Mouse (Mus musculus) layer of hippocampus, adult 11-12 months (tissue): ENCODE results near the gene Tbce.
"Not testable (repeated sequence)": the region's sequence is repeated elsewhere in the genome, so short reads cannot be mapped to it uniquely, and the experiment has no call there.

ENCODE experiments used
- DNase-seq: peaks from one replicate; pipeline ENCODE4 v3.0.0; 2022; ENCODE audit warnings: low spot score

The Tbce gene

DNA sequence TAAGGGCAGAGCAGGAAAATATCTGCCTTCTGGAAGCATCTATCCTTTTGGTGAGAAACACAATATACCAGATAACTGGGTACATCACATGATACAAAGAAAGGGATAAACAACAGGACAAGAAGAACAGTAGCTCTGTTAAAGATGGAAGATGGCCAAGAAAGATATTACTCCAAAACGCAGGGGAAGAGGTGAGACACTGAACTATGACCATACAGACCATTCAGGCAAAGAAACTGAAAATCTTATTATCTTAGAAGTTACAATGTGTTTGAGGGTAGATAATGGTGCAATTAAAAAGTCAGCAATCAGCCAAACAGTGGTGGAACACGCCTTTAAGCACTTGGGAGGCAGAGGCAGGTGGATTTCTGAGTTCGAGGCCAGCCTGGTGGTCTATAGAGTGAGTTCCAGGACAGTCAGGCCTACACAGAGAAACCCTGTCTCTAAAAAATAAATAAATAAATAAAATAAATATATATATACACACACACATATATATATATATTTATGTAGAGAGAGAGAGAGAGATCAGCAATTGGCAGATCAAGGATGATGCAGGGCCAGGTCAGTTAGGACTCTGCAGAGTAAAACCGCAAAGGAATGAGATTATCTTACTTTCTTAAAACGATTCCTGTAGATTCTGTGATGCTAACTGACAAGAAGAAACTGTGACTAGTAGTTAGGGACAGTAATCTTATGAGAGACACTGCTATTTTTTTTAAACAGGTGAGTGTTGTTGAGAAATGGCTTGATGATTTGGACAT, 5.9 kb downstream of the Tbce start:
- no peak for DNase-seq

DNA sequence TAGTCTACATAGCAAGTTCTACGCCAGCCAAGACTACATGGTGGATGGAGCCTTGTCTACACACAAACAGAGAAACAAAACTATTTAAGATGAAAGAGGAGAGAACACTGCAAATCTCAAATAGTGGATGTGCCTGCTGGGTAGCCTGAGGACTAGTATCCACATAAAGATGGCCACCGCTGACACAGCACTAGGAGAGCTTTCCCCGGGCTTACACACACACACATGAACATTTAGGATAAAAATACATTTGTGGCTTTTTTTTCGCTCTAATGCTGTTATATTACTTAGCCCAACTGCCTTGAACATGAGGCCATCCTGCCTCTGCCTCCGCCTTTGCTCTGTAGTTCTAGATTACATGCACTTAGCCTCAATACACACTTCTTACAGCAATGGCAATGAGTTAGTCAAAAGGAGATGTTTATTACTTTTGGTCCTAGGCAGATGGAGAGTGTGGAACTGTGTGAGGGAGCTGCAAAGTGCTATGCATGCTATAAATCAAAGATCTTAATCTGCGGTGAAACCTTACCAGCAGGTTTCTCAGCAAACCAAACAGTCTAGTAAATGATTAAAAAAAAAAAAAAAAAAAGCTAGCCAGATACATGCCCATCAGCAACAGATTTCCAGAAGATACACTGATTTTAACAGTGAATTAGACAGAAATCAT, 13.2 kb downstream of the Tbce start:
- no peak for DNase-seq

DNA sequence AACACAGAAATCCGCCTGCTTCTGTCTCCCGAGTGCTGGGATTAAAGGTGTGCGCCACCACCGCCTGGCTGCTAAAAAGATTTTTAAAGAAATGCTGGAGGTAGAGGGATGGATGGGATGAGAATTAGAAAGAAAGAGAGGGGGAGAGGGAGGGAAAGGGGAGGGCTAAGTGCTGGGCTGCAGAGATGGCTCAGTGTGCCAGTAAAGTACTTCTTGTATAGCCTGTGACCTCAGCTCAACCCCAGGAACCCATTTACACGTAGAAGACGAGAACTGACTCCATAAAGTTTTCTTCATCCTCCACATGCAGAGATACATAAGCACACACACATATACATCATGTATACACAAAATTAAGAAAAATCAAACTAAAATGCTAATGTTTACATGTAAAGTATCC, 13.9 kb downstream of the Tbce start:
- DNase-seq: no peak

- not testable (repeated sequence) for DNase-seq
These were observed 18.0 kb downstream of the Tbce start for GRCm38 (mm10) chr13:14021417-14021816.

DNA sequence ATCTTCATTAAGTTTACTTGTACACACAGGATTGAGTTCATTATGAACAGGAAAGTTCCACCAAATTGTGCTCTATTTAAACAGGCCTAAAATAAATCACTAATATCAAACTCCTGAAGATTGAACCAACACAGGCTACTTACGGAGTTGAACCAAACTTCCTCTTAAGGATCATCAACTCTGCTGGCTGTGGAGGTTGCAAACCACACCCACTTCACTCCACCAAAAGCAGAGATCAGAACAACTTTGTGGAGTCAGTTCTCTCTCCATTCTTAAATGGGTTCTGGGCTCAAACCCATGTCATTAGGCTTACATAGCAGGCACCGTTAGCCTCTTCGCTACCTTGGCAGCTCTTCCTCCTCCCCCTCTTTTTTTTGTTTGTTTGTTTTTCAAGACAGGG, 20.6 kb downstream of the Tbce start:
- no peak for DNase-seq

- DNase-seq: no peak
These were observed 21.2 kb downstream of the Tbce start for GRCm38 (mm10) chr13:14018283-14018682.

GRCm38 (mm10) chr13:14015609-14016008, 23.8 kb downstream of the Tbce start:
- no peak for DNase-seq

DNA sequence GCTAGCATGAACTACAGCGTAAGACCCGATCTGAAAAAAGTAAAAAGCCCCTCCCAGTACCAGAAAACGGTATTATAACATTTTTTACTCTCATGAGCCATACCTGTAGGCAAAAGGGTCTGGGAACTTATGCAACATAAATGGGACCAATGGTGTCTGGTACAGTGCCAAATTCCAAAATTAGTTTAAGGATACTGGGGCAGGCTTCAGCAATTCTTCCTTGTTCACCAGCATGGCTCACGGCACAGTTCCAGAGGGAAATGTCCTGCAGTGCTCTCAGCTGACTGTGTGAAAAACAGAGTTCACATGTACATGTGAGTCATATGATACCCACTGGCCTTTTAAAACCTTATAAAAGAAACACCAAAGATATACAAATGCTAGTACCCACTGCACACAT, 24.9 kb downstream of the Tbce start:
- DNase-seq: no peak

- no peak for DNase-seq
These were observed 25.4 kb downstream of the Tbce start for GRCm38 (mm10) chr13:14014001-14014400.

DNA sequence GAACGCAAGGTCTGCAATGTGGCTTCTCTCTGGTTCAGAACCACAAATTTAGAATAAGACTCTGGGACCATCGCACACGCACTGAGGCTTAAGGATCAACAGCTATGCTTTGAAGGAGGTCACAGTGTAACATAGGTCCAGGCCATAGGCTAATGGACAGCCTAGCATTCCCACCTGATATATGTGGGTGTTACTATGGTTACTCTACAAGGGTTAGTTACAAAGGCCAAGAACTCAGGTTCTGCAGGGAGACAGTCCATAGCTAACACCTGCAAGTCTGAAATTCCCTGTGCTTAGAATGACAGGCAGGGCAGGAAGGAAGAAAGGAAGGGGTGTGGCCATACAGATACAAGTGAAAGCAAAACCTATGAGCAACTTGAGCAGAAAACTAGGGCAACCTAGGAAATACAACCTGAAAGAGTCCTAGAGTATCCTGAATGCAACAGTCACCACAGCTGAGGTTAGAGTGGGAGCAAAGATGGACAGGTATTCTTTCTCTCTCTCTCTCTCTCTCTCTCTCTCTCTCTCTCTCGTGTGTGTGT, 27.9 kb downstream of the Tbce start:
- no peak for DNase-seq

DNA sequence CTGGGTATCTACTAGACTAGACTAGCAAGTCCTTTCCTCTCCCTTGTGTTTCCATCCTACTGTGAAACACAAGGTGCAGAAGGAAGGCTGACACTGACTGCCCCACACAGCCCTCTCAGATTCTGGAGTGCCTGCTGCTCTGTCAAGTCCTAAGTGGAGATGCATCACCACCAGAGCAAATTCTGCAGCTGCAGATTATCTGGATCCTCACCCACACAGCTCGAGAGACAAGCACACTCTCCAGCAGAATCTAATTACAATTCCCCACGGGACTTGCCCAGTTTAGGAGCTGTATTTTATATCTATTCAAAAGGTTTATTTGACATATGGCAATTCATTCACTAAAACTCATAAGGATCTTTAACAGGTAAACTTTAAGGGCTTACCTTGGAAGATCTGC, 33.4 kb downstream of the Tbce start:
- no peak for DNase-seq

DNA sequence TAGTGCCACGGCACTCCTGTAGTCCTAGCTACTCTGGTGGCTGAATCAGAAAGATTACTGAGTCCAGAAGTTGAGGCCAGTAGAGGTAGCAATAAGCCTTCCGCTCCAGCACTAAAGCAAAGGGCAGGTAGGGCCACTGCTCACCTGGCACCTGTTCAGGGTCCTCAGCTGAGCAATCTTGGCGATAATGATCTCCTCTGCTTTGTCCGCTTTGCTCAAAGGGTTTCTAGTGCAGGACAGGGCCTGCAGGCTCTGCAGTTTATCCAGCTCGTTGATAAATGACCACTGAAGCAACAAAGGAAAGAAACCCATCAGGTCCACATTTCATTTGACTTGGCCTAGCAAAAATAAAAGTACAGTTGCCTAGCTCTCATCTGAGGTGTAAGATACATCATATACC, 34.4 kb downstream of the Tbce start:
- no peak for DNase-seq

GRCm38 (mm10) chr13:14004086-14004485, 35.4 kb downstream of the Tbce start:
- no peak for DNase-seq

DNA sequence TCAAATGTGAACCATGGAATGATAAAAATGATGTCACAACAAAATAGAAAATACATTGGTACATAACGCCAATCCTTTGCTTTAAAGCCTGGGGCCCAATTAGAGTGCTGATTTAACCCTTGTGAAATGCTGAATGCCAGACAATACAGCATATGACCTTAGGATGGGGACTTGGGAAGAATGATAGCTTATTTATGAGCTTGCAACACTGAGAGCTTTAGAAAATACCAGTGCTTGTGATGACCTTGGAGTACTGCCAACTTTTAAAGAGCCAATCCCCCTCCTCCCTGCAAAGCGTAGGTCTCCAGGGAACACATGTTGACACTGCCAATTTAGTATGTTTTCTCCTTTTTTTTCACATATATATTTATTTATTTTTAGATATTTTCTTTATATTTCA, 36.7 kb downstream of the Tbce start:
- DNase-seq: no peak

GRCm38 (mm10) chr13:13997476-13997875, 42.0 kb downstream of the Tbce start:
- DNase-seq: no peak

- no peak for DNase-seq
These were observed 44.4 kb downstream of the Tbce start for GRCm38 (mm10) chr13:13995046-13995445.

- peak; percentile 28 for DNase-seq
These were observed 46.4 kb downstream of the Tbce start for GRCm38 (mm10) chr13:13993041-13993440.

DNA sequence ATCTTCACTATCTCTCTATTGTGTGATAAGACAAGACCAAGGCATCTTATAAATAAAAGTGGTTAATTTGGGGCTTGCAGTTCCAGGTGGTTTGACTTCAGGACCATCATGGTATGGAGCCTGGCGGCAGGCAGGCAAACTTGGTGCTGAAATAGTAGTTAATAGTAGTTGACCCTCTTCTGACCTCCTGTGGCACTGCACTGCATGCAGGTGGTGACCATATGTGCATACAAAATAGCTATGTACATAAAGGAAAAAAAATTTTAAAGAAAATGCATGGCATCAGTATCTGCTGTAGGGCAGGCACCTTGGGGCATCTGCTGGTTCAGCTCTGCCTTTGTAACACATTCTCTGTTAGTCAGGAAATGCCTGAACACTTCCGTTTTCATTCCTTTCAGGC, 49.0 kb downstream of the Tbce start:
- DNase-seq: no peak

GRCm38 (mm10) chr13:13989135-13989534, 50.3 kb downstream of the Tbce start:
- DNase-seq: no peak

DNA sequence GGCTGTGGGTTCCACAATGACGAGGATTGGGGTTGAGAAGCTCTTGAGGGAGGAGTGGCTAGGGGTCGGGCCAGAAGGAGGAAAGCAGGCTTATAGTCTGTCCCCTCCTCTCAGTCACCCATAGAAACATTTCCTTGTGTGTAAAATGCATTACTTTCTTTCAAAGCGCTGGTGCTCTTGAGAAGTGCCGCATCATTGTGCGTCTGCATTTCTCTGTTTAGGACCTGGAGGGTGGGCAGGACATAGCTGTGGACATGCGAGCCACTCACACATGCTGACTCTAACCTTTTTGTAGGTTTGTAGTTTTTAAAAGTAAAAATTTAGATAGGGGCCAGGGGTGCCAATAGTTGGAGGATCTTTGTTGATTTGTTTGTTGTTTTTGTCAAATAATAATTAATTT, 55.9 kb downstream of the Tbce start:
- DNase-seq: no peak

GRCm38 (mm10) chr13:13981842-13982241, 57.6 kb downstream of the Tbce start:
- DNase-seq: not testable (repeated sequence)

GRCm38 (mm10) chr13:13969796-13970195, 69.6 kb downstream of the Tbce start:
- DNase-seq: no peak

DNA sequence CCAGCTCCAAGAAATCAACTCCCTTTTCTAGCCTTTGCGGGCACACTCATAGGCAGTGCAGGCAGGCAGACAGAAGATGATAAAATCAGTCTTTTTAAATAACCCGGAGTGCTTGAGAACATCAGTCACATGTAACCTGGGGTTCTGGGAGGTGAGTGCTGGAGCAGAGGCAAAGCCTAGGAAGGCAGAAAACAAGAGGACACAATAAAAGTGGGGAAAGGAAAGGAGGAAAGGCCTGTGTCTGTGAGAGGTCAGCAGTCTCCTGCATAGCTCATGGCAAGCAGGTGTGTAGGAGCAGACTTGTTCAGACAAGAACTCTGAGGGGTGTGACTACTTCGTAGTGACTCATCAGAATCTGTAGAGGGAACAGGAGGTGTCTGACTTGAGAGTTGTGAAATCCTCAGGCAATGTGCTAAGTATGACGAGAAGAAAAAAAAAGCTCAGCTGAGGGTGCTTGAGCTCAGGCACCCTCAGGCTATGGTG, 70.8 kb downstream of the Tbce start:
- no peak for DNase-seq
